Mouse (Mus musculus) forebrain, postnatal 0 days (tissue): Measurements from ENCODE around the gene Gm10401. TPM values are rescaled to one million over a fixed set of nuclear protein-coding genes. Genes with fewer than 3 reads are reported as not detected.
A peak's percentile ranks its signal among the peaks of the same experiment; 100 is the strongest.

ENCODE experiments used
- ATAC-seq: fragments of 200-750 bp; cut with Nextera tagmentation; 2 replicates; pipeline ENCODE4 v1.8.0; 2017; ENCODE audit warnings: mild to moderate bottlenecking, moderate library complexity
- DNase-seq: peaks from one replicate; pipeline ENCODE4 v3.0.0-alpha.2; 2015
- H3K27ac ChIP-seq: fragments of 300-500 bp; sonication (generic); 2 replicates; pipeline ENCODE4 v1.5.1; 2014; ENCODE audit warnings: low read depth, mild to moderate bottlenecking, antibody characterized with exemption, low read length, moderate library complexity, mixed read lengths
- H3K27me3 ChIP-seq: fragments of 300-500 bp; sonication (generic); 2 replicates; pipeline ENCODE4 v1.6.1; 2014; ENCODE audit warnings: mild to moderate bottlenecking, low read length, mixed read lengths; ENCODE audit not compliant: insufficient read depth
- H3K36me3 ChIP-seq: fragments of 300-500 bp; sonication (generic); 2 replicates; pipeline ENCODE4 v1.6.1; 2014; ENCODE audit warnings: mild to moderate bottlenecking, moderate library complexity; ENCODE audit not compliant: insufficient read depth
- H3K4me1 ChIP-seq: fragments of 300-500 bp; sonication (generic); 2 replicates; pipeline ENCODE4 v1.6.1; 2014; ENCODE audit warnings: antibody characterized with exemption; ENCODE audit not compliant: insufficient read depth
- H3K4me2 ChIP-seq: fragments of 300-500 bp; sonication (generic); 2 replicates; pipeline ENCODE4 v1.6.1; 2014; ENCODE audit warnings: low read depth, mild to moderate bottlenecking, moderate library complexity
- H3K4me3 ChIP-seq: fragments of 300-500 bp; sonication (generic); 2 replicates; pipeline ENCODE4 v1.5.1; 2014; ENCODE audit warnings: low read depth, low read length, mixed read lengths
- H3K9ac ChIP-seq: fragments of 300-500 bp; sonication (generic); 2 replicates; pipeline ENCODE4 v1.6.1; 2014; ENCODE audit warnings: mild to moderate bottlenecking
- H3K9me3 ChIP-seq: fragments of 300-500 bp; sonication (generic); 2 replicates; pipeline ENCODE4 v1.6.1; 2016; ENCODE audit warnings: low read length
- CTCF ChIP-seq: sonication (generic); IDR thresholded peaks from 2 replicates; pipeline ENCODE4 v1.5.1; 2016; ENCODE audit warnings: antibody characterized with exemption, control low read depth, low read depth
- WGBS: fragments of 180-500 bp; shearing (Covaris S2); extraction: QIAGEN DNeasy Blood & Tissue Kit; methylation state at CpG from one replicate; pipeline ENCODE4 v1.1.7; 2014; 5-methylcytosine and 5-hydroxymethylcytosine counted together
- polyA plus RNA-seq: library from polyadenylated mRNA; unstranded; fragments of >200 nt; fragmentation: Nextera tagmentation; extraction: Ambion mirVana; gene quantifications from 2 replicates; pipeline ENCODE4 v1.2.1, GENCODE M21; 2015
- total RNA-seq: library from RNA; depleted of rRNA; stranded (reverse); fragments of >200 nt; gene quantifications from 2 replicates; pipeline ENCODE4 v1.2.3, GENCODE M21; 2014

Gm10401 gene
- total and polyA plus RNA-seq, 2 experiments from 2014 or later = 44.0 TPM; not detected in 1

DNA sequence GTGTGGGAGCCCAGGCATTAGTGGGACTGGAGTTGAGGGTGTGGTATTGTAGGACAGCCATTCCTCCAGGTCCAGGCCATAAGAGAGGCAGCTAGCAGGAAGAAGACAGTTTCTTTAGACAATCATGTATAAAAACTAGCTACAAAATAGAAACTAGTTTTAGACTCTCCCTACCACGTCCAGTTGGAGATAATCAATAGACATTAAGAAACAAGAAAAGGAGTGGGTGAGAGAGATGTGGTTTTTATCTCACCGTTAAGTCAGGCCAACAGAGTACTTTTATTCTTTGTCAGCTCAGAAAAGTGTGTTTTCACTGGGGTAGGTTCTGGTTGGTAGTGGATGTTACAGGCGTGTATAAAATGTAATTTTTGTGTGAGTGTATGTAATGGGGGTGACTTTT, 37.1 kb downstream of the Gm10401 start:
- 90% methylated on average over 3 of the region's 3 CpGs for WGBS
- ATAC-seq = no peak
- Histone ChIP-seq H3K36me3 (no peaks in the 10 kb centered on the region; the same call in 1 of the 2 replicates), H3K27me3 (no peaks in the 10 kb centered on the region), H3K9ac (no peak overlapping the region), H3K27ac (no peak overlapping the region), H3K4me3 (no peak overlapping the region), H3K4me2 (no peak overlapping the region), H3K4me1 (no peaks in the 10 kb centered on the region), H3K9me3 (no peaks in the 10 kb centered on the region)
- DNase-seq = no peak
- no peak for TF ChIP-seq CTCF

GRCm38 (mm10) chr5:115060067-115060695, 37.9 kb downstream of the Gm10401 start:
- DNase-seq = no peak
- no peak overlapping the region for H3K4me3 ChIP-seq
- no peak overlapping the region for H3K9ac ChIP-seq
- no peak overlapping the region for H3K27ac ChIP-seq
- no peaks in the 10 kb centered on the region; the same call in 1 of the 2 replicates for H3K36me3 ChIP-seq
- H3K27me3 ChIP-seq = no peaks in the 10 kb centered on the region
- ATAC-seq = no peak
- TF ChIP-seq CTCF = no peak
- H3K4me2 ChIP-seq = no peak overlapping the region
- H3K9me3 ChIP-seq = no peaks in the 10 kb centered on the region
- H3K4me1 ChIP-seq = no peaks in the 10 kb centered on the region
- 90% methylated on average over 8 of the region's 8 CpGs for WGBS

DNA sequence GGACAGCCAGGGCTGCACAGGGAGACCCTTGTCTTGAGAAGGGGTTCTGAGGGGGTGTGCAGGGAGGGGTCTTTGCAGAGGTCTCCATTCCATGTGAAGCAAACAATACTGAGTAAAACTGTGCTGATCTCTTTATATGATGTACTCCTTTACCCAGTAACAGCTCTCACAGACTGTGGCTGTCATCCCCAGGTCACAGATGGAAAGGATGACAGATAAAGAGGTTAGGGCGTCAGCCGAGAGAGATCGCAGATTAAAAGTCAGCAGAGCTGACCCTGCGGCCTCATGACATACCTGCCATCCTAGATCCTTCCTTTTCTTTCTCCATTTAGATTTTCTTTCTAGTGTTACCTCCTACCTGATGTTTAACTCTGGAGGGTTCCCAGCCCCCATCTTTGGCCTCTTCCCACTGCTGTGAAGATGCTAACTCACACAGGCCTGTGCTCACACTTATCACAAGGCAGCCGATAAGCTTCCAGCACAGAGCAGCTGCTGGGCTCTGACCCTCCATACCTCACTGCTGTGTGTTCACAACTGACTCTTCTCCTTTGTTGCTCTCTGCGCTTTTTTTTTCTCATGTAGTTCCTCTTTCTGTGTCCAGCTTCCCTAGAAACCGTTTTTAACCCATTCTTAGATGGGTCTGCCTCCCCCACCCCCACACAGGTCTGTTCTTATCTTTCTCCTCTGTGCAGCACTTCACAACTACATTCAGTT, 39.4 kb downstream of the Gm10401 start:
- no peak overlapping the region for H3K9ac ChIP-seq
- H3K36me3 ChIP-seq = no peaks in the 10 kb centered on the region
- TF ChIP-seq CTCF = no peak
- H3K27me3 ChIP-seq = no peaks in the 10 kb centered on the region
- no peak overlapping the region for H3K4me2 ChIP-seq
- no peaks in the 10 kb centered on the region for H3K4me1 ChIP-seq
- no peaks in the 10 kb centered on the region for H3K9me3 ChIP-seq
- WGBS = 87% methylated on average over 7 of the region's 7 CpGs
- no peak overlapping the region for H3K4me3 ChIP-seq
- DNase-seq = no peak
- no peak overlapping the region for H3K27ac ChIP-seq
- ATAC-seq = no peak

GRCm38 (mm10) chr5:115057153-115057552, 40.9 kb downstream of the Gm10401 start:
- ATAC-seq = no peak
- no peaks in the 10 kb centered on the region for H3K4me1 ChIP-seq
- WGBS = 97% methylated on average over 4 of the region's 4 CpGs

GRCm38 (mm10) chr5:115055418-115055817, 42.7 kb downstream of the Gm10401 start:
- Histone ChIP-seq H3K36me3 (no peaks in the 10 kb centered on the region), H3K9ac (no peak overlapping the region), H3K4me2 (no peak overlapping the region), H3K9me3 (no peaks in the 10 kb centered on the region), H3K27me3 (no peaks in the 10 kb centered on the region), H3K27ac (no peak overlapping the region), H3K4me3 (no peak overlapping the region), H3K4me1 (no peaks in the 10 kb centered on the region)
- no peak for TF ChIP-seq CTCF
- ATAC-seq = no peak
- peak; percentile 43 for DNase-seq
- WGBS = 61% methylated on average over 6 of the region's 6 CpGs

More at GRCm38 (mm10) chr5:115057153-115057552, 40.9 kb downstream of the Gm10401 start:
- Histone ChIP-seq H3K36me3 (no peaks in the 10 kb centered on the region), H3K4me3 (no peak overlapping the region), H3K9ac (no peak overlapping the region), H3K27me3 (no peaks in the 10 kb centered on the region), H3K4me2 (no peak overlapping the region), H3K9me3 (no peaks in the 10 kb centered on the region), H3K27ac (no peak overlapping the region)
- no peak for TF ChIP-seq CTCF
- DNase-seq = no peak

- TF ChIP-seq CTCF = no peak
- H3K4me3 ChIP-seq = no peak overlapping the region
- no peaks in the 10 kb centered on the region for H3K36me3 ChIP-seq
- H3K27ac ChIP-seq = no peak overlapping the region
- H3K9me3 ChIP-seq = no peaks in the 10 kb centered on the region
- ATAC-seq (no peak), DNase-seq (no peak)
- no peak overlapping the region for H3K4me2 ChIP-seq
- H3K4me1 ChIP-seq = no peaks in the 10 kb centered on the region
- WGBS = 93% methylated on average over 22 of the region's 22 CpGs
- H3K9ac ChIP-seq = no peak overlapping the region
- no peaks in the 10 kb centered on the region for H3K27me3 ChIP-seq
These were observed 44.2 kb downstream of the Gm10401 start for GRCm38 (mm10) chr5:115053791-115054396.

DNA sequence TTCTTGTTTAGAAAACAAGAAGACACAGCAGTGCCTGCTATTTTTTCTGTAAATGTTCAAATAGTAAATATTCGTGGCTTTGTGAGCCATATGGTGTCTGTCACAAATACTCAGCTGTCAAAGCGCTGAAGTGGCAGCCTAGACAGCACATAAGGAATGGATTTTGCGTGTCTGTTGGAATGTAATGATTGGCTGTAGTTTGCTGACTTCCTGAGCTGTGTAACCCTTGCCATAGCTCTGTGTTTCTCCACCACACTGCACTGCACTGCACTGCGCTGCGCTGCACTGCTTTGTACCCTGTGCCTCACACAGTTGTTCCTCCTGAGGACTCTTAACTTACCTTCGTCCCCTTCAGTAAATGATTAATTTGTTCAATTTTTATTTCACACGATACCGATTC, 45.5 kb downstream of the Gm10401 start:
- Histone ChIP-seq H3K9me3 (no peaks in the 10 kb centered on the region), H3K27me3 (no peaks in the 10 kb centered on the region), H3K9ac (no peak overlapping the region), H3K4me3 (no peak overlapping the region), H3K27ac (no peak overlapping the region), H3K36me3 (no peaks in the 10 kb centered on the region), H3K4me1 (no peaks in the 10 kb centered on the region), H3K4me2 (no peak overlapping the region)
- ATAC-seq (peak; percentile 82), DNase-seq (peak; percentile 32)
- WGBS = 68% methylated on average over 8 of the region's 8 CpGs
- TF ChIP-seq CTCF = no peak
